Mouse (Mus musculus) adrenal gland, postnatal 4 days (tissue): ENCODE results near the gene Tcp1. TPM values are rescaled to one million over a fixed set of nuclear protein-coding genes. Genes with fewer than 3 reads are reported as not detected.
"Not testable (repeated sequence)": the region's sequence is repeated elsewhere in the genome, so short reads cannot be mapped to it uniquely, and the experiment has no call there.

ENCODE experiments used
- DNase-seq, 2 experiments: peaks; one replicate each; pipeline ENCODE4 v3.0.0; 2021 to 2022; ENCODE audit warnings: low spot score in 2 of 2, mixed read lengths in 2 of 2
- long read RNA-seq, 2 experiments: library from polyadenylated mRNA; stranded (forward); transcript quantifications; one replicate each; pipeline ENCODE4 v2.0.0; 2021
- total RNA-seq, 2 experiments: library from RNA; stranded (reverse); gene quantifications; 2 replicates each; pipeline ENCODE4 v1.2.3; 2021

The Tcp1 gene
- total RNA-seq = 100 to 1,000 TPM; 256 to 260 TPM
- long read RNA-seq, experiment 1, transcript Tcp1-209 (12 exons, 2,446 nt) = major isoform, 115 of 158 reads
- long read RNA-seq, experiment 1, partial matches to known transcripts = 36 of 158 reads
- long read RNA-seq, experiment 1, other reads (novel, unspliced or antisense) = 4 of 158 reads
- long read RNA-seq, experiment 2, transcript Tcp1-201 (11 exons, 1,902 nt) = minor isoform, 5 of 347 reads
- long read RNA-seq, experiment 2, transcript Tcp1-209 (12 exons, 2,446 nt) = major isoform, 270 of 347 reads
- long read RNA-seq, experiment 2, partial matches to known transcripts = 57 of 347 reads
- long read RNA-seq, experiment 2, other reads (novel, unspliced or antisense) = 14 of 347 reads

GRCm38 (mm10) chr17:12915488-12915880 is at the start of gene Tcp1:
Tcp1 (plus strand) TSS chr17:12915701.
- peak in 1 of 2 experiments; percentile 14 for DNase-seq

GRCm38 (mm10) chr17:12866853-12867252 is 48.6 kb upstream of the Tcp1 start:
- DNase-seq = no peak

GRCm38 (mm10) chr17:12868043-12868442 is 47.5 kb upstream of the Tcp1 start, which contains the start of gene Mas1:
Mas1 (minus strand) TSS chr17:12868143.
- DNase-seq = no peak

GRCm38 (mm10) chr17:12868640-12869039 is 46.9 kb upstream of the Tcp1 start:
- no peak for DNase-seq

GRCm38 (mm10) chr17:12872275-12873028 is 43.0 kb upstream of the Tcp1 start:
- DNase-seq = no peak

GRCm38 (mm10) chr17:12875734-12876133 is 39.8 kb upstream of the Tcp1 start, which contains the start of gene Mrgprh:
Mrgprh (plus strand) TSS chr17:12876034.
- no peak for DNase-seq

GRCm38 (mm10) chr17:12880178-12880577 is 35.3 kb upstream of the Tcp1 start:
- peak; percentile 30 to 50 for DNase-seq

- no peak for DNase-seq
Observed at GRCm38 (mm10) chr17:12881216-12881615, 34.3 kb upstream of the Tcp1 start.

- DNase-seq = no peak
Observed at GRCm38 (mm10) chr17:12886620-12887019, 28.9 kb upstream of the Tcp1 start.

GRCm38 (mm10) chr17:12887021-12887775 is 28.3 kb upstream of the Tcp1 start:
- DNase-seq = no peak

- no peak for DNase-seq
Observed at GRCm38 (mm10) chr17:12891054-12891453, 24.4 kb upstream of the Tcp1 start.

GRCm38 (mm10) chr17:12892033-12892432 is 23.5 kb upstream of the Tcp1 start:
- no peak for DNase-seq

- no peak for DNase-seq
Observed at GRCm38 (mm10) chr17:12897674-12898073, 17.8 kb upstream of the Tcp1 start.

- DNase-seq = not testable (repeated sequence)
Observed at GRCm38 (mm10) chr17:12898607-12899006, 16.9 kb upstream of the Tcp1 start.

GRCm38 (mm10) chr17:12902291-12902690 is 13.2 kb upstream of the Tcp1 start:
- DNase-seq = no peak

- no peak for DNase-seq
Observed at GRCm38 (mm10) chr17:12903372-12904333, 11.8 kb upstream of the Tcp1 start.

- DNase-seq = no peak
Observed at GRCm38 (mm10) chr17:12904349-12904748, 11.2 kb upstream of the Tcp1 start.

- no peak for DNase-seq
Observed at GRCm38 (mm10) chr17:12905810-12906209, 9.7 kb upstream of the Tcp1 start.

GRCm38 (mm10) chr17:12906436-12906835 is 9.1 kb upstream of the Tcp1 start:
- DNase-seq = no peak
